Mouse (Mus musculus) mesoderm, embryonic 11.5 days (tissue): ENCODE results near the gene Olfr849.

Experiments used
- DNase-seq: peaks from one replicate; pipeline ENCODE4 v3.0.0-alpha.2; 2012; ENCODE audit warnings: low read depth, low spot score

The Olfr849 gene

GRCm38 (mm10) chr9:19439966-19440365 is at the start of gene Olfr849:
Olfr849 (plus strand) TSS chr9:19440266.
- no peak for DNase-seq

- no peak for DNase-seq
These were observed 38.1 kb downstream of the Olfr849 start, which contains the start of gene Olfr850 for GRCm38 (mm10) chr9:19478148-19478547. Olfr850 (minus strand) TSS chr9:19478248.

GRCm38 (mm10) chr9:19492995-19493394 is 52.9 kb downstream of the Olfr849 start, which contains the start of gene Olfr851:
Olfr851 (plus strand) TSS chr9:19493295.
- no peak for DNase-seq
